Mouse (Mus musculus) ovary, postnatal 14 days (tissue): ENCODE measurements at regions not wholly inside any gene's neighbourhood (a gene's known extent, or its start where the extent isn't known, plus 50 kb on each side); places are given as distances from the start of the nearest gene placed in this dataset.
"Not testable (repeated sequence)": the region's sequence is repeated elsewhere in the genome, so short reads cannot be mapped to it uniquely, and the experiment has no call there.

ENCODE experiments used
- DNase-seq: peaks from one replicate; pipeline ENCODE4 v3.0.0; 2022; ENCODE audit warnings: low spot score

DNA sequence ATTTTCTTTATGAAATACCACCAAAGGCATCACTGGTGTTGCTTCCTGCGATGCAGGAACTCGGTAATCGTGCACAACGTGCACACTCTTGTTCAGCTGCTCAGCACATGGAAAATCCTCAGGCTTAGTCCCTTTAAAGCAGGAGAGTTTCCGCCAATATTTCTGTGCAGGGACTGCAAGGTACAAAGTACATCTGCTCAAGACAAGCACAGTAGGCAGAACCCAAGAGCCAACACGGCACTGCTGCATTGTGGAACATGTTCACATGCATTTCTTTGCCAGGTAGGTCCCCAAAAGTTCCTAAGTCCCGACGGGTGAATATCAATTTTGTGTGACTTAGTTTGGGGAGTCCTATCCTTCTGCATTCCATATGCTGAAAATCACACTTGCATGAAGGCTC, 808.0 kb upstream of the Pou3f3 start:
- DNase-seq: no peak

DNA sequence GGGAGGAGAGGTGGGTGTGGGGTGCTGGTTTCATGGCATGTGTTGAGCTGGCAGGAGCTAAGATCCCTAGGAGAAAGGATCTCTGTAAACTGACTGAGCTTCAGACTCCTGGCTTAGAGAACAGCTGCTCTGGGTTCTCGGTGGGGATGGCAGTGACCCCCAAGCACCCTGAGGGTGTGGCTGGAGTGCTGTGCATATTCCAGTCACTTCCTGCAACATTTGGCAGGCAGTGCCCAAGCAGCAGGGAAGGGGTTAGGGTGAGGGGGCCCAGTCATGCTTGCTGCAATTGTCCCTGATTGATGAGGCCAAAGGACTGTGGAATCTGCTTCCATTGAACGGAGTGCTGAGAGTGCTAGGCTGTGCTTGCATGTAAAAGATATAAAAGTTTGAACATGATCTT, 807.4 kb upstream of the Pou3f3 start:
- DNase-seq: no peak

DNA sequence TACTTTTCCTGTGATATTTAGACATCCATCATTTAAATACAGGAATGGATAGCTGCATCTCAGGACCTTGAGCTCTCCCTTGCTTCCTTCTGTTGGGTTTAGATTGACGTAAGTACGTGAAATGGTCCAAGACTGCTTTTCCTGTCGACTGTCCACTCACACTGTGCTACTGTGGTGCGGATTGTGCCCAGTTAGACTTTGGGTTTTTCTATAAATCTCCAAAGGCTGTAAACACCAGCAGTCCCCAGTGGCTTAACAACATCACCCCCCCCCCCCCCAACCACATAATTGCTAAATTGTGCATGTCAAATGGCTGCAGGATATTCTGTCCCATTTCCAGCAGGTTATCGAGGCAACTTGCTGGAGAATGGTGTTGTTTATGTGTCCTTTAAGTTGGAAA, 806.6 kb upstream of the Pou3f3 start:
- DNase-seq: no peak

DNA sequence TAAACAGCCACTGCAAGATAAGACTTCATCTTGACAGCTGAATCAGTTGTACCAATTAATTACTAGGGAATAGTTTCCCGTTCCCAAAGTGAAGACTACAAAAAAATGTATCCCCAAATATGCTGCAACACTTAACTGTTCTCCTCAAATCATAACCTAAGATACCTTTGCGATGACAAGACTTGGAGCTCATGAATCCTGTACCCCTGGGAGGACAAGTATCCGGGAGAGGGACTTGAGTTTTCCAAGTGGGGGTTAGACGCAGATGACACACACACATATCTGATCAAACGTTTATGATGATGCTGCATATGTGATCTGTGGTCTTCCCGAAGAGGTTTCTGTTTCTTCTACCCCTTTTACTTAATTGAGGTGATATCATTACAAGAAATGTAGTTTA, 805.6 kb upstream of the Pou3f3 start:
- no peak for DNase-seq

DNA sequence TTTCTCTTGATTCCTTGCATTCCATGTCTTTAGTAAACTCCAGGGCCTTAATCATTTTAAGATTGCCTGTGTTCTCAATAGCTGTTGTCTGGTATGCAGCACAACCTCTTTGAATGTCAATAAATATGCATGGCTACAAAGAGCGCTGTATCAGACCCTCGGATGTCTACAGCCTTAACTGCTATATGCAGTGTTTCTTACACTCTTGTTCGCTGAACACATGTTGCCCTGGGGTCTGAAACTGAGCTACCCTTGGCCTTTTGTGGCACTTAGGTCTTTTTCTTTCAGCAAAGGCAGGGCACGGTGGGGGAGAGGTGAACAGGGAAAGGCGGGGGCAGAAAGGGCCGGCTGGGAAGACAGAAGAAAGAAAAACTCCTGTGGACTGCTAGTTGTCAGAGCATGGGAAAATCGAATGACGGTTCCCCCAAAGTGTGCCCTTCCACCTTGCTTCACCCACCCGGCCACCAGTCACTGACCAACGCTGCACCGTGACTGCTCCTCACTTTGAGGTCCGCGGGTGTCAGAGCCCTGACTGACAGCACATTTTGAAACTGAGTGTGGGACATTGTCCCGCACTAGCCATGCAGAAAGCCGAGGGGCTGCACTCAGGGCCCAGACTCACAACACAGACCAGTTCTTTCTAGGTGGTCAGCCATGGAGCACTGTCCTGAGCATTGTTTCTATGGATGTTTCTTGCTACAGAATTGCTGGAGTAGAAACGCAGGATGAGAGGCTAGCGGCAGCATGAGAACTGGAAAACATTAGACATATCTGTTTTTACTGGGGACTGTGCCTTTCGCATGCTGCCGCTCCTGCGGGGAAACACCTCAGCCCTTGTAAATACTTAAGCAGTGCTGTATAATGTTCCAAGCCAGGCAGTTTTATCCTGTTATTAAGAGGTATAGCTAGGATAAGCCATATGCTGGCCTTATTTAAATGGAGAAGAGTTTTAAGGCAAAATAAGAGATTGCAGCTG, 804.6 kb upstream of the Pou3f3 start:
- no peak for DNase-seq

DNA sequence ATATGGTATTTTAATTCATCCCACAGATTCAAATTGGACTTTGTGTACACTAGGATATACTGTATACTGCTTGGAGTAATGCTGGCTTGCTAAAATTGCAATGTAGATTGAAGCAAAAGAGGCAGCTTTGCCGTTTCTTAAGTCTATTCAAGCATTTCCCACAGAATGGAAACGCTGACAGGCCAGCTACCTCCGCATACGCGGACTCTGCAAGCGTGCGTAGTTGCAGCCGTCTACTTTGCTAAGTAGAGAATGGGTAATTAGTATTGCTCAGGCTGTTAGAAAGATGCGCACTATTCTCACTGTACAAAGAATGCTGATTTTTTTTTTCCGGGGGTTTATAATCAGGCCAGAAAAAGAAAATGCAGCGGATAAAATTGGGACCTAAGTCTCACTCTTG, 803.8 kb upstream of the Pou3f3 start:
- DNase-seq: no peak

DNA sequence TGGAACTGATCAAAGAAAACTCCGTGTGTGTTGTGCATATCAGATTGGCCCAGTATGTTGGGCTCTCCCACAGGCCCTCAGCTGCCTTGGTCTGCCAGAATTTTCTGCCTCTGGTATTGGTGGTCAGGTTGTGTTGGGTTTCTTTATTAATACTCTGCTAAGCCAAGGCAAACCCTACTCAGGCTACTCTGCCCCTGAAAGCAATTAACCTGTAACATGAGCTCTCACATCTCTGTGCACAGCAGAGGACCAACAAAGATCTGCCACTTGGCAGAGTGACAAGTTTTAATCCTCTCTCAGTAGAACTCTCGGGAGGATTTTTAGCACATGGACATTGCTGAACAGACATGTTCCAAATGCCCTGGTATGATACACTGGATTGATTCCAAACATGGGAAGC, 803.2 kb upstream of the Pou3f3 start:
- DNase-seq: no peak

DNA sequence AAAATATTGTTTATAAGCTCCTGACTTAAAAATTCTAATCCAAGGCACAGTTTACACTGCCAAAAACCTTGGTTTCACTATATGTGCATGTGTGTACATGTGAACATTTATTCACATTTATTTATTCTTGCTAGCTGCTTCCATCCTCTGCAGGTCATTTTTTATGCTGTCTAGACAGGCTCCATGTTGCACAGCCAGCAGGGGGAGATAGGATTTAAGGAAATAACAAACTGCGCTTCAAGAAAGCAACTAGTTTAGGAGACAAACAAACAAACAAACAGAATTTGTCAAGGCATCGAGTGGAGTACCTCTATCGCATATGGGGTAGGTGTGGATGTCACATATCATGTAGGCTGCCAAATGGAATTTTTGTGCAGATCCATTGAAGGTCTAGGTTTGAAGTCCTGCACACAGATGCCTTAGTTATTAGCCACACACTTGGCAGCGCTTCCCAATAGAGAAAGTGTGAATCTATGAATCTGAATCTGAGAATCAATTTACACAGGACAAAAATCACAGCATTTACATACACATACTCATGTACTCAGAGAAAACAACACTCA, 797.7 kb upstream of the Pou3f3 start:
- no peak for DNase-seq

DNA sequence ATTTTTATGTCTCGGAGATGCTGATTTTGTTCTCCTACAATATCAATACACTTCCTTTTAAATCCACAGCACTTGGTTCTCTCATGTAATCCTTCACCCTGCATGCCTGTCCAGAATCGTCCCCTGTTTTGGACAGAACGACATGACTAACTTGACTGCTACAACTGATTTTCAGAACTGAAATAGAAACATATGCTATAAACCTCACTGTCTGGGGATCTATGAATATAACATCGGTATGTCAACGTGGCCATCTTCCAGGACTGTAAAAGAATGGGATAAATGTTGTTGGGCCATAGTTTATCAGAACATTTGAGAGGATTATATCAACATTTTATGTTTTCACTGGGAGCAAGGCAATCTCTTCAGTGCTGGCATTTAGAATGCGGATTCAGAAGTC, 795.2 kb upstream of the Pou3f3 start:
- no peak for DNase-seq

DNA sequence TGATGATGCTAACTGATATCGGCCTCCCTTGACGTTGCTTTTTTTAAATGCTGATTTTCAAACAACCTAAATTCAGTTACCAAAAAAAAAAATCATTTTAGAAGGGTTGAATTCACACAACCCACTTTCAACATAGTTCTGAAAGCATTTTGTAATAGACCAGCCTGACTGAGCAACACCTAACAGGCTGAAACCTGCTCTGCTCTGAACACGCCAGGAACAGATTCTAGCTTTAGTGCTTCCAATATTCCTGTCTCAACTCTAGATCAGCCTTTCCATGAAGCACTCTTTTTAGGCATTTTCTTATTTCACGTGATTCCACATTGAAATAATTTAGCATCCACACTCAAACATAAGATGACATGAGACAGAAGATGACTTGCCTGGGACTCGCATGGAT, 789.6 kb upstream of the Pou3f3 start:
- DNase-seq: no peak

DNA sequence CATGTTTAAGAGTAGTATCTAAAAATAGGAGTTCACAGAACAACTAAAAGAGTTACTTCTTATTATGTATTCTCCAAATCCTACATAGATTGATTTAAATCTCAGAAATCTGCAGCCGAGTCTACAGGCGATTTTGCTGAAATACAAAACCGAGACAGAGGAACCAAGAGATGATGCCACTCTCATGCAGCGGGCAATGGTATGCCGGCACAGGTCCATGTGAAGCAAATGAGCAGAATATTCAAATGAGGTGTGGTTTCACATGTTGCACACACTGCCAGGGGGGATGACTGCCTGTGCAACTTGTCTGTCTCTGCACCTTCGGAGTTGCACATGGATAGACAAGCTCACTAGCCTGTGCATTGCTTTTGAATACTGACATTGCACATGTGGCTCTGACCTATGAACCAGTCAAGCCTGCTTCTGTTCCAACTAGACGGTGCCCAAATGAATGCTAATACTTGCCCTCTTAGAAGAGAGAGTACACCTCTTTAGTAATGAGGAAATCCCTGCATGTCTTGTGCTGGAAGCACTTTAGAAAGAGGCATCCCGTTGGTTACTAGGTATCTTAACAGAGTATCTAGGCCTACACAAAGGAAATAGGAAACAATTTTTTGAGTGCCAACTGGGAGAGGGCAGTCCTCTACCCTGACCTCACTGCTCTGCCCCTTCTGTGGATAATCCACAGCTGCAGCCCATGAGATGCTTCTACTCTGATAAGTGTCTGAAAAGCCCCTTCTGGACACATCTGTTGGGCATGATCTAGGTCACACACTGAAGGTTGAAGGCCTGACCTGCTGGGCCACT, 787.4 kb upstream of the Pou3f3 start:
- no peak for DNase-seq

DNA sequence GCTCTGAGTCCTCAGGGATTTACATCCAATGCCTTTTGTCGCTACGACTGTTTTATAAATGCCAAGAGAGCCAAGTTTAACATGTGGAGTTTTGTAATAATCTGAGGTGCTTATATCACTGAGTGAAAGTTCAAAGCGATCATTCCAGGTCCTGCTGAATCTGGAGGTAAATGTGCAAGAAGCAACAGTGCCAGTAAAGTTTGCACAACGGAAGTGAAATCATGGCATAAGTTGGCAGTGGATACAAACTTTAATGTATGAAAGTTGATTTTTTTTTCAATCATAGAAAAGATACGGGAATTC, 786.8 kb upstream of the Pou3f3 start:
- no peak for DNase-seq

DNA sequence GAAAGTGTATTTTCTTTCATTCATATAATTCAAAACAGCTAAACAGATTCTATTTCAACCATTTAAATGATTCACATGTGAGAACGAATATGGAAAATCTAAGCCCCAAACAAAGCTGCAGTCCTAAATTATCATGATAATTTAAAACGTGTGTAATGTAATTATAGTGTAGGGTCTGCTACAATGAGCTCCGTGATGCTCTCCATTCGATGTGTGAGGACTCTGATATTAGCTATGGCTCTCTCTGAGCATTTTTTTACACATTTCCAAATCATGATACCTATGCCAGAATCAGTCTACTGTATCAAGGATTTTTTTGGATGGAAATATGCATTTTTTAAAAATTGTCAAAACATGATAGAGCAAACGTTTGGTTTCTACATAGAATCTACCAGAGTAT, 785.8 kb upstream of the Pou3f3 start:
- DNase-seq: no peak

DNA sequence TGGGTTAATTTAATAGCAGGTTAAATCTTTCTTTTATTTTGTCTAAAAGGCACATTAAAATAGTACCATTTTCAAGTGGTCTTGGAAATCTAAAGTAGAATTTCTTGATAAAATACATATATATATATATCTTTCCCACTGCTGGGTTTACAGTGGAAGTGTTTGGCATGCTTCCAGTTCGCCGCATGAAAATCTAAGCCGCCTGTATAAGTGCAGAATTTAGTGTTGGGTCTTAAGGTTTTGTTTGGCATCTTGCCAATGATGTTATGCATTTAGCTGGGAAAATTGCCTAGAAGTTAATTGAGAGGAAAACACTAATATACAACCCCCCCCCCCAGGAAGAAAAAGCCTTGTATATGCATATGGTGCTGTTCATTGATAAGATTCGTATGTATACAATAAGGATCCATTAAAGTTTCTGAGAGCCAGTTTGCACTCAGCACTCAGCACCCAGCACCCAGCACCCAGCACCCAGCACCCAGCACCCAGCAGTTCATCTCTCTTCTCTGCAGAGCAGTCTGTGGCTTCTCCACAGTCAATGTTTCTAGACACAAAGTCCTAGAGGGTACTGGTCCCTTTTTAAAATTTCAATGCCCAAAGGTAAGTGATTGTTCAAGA, 778.7 kb upstream of the Pou3f3 start:
- no peak for DNase-seq

DNA sequence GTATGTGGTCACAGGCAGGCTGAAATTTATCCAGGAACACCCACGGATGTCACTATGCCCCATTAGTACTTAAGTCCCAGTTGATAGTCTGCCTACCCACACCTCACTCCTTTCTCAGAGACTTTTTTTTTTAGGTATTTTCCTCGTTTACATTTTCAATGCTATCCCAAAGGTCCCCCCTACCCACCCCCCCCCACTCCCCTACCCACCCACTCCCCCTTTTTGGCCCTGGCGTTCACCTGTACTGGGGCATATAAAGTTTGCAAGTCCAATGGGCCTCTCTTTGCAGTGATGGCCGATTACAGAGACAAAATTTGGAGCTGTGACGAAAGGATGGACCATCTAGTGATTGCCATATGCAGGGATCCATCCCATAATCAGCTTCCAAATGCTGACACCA, 777.8 kb upstream of the Pou3f3 start:
- not testable (repeated sequence) for DNase-seq

DNA sequence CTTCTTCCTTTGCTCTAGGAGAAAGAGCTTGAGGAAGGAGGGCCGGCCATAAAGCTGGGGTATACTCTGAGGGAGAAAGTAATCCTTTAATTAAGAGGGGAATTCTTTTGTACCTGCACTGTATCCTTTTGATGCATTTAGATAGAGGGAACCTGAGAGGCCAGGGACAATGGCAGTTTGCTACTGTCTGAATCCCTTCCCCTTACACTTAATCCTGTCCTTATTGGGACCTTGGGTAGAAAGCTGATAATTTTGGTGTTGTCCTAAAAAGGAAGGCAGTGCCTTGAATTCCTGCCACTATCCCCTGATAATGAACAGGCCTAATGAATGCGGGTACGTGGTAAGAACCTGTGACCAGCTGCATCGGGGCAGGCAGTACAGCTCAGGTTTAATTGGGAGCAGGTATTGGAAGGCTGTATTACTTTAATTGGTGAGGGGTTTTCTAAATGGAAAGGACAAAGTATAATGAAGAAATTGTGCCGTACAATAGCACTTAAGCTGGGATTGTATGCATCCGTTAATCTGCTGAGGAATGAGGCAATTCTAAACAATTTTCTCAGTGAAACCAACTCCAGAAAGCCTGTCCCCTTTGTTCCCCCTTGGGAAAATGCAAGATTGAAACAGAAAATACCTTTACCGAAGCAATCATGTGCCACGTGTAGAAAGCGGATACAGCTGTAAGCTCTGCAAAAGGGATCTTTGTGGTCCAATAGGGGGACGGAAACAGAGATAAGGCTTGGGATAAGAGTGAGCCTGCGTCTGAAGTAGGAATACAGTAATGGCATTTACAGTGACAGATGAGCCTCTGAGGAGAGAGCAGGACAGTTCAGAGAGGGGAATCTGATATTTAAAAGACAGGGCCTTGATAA, 776.9 kb upstream of the Pou3f3 start:
- no peak for DNase-seq

DNA sequence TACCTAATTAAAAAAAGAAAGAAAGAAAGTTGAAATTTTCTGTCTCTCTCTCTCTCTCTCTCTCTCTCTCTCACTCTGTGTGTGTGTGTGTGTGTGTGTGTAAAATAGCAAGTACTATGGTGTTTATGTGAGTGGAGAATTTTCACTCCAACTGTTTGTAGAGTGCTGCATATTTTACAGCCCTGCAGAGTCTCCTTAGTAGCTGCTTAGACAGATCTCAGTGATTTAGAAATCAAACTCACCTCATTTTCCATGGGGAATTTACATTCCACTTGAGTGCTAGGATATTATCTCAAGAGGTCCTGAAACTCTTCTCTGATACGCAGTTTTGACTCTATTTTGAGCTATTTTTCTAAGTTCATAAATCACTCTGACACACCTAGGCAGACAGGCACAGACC, 761.8 kb upstream of the Pou3f3 start:
- DNase-seq: no peak

DNA sequence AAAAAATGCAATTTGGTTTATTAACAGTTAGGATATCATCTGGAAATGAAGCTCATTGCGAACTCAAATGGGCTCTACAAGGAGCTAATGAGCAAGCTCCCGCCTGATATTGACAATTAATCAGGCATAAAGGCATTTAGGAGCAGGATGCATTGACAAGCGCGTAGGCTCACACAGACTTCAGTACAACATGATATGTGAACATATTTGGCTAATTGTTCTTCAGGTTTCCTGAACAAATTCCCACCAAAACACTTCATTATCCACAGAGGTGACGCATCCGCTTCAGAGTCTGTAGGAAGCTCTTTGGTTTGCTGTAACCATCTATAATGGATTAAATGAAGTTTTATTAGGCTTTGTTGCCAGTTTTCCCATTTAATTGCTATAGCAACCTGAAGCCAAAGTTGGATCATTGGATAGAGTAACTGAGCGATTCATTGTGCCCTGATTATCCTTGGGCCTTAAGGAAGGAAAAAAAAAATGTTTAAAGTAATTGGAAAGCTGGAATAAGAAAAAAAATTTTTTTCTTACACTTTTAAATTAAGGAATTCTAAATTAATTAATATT, 759.6 kb upstream of the Pou3f3 start:
- no peak for DNase-seq

DNA sequence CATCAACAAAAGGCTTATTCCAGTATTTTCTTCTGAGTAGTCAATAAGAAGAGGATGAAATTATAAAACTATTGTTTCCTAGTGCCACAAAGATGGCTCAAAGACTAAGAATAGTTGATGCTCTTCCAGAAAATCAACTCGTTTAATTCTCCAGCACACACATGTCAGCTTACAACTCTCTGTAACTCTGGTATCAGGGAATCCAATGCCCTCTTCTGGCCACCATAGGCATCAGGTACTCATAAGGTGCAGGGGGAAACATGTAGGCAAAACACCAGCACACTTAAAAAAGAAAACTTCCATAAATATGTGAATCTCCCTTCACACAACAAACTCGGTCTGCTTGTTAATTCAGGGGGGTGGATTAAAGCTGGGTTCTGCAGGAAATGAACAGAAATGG, 734.6 kb upstream of the Pou3f3 start:
- DNase-seq: no peak

DNA sequence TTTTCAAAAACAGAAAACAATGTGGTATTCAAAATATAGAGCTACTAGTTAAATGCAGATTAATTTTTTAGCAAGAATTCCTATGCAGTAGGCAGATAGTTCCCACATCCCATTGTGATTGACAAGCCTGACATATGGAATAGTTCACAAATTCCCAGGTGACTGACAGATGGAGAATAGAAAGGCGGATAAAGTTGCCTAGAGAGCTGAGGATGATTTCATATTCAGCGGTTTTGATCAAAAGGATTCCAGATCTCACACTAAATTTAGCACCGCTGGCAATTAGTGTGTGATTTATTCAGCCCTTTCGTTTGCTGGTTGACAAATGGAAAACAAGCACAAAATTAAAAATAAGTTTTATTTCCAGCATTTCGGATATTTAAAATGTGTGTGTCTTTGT, 714.0 kb upstream of the Pou3f3 start:
- DNase-seq: no peak

DNA sequence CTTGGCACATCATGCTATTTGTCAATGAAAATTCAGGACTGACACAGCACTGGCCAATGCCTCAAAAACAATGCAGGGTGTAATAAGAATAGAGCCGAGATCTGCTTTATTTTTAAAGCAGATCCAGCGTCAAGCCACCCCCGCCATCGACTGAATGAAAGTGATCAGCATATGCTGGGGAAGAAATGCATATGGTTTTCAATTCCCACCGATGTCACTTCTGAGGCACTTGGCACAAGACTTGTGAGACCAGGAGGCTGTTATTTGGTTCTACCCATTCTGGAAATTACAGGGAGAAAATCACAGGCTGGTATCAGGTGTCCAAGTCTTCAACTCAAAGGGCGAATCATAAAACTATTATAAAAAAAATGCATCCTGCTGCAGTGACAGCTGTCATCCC, 689.3 kb upstream of the Pou3f3 start:
- DNase-seq: no peak
